Mouse (Mus musculus): ENCODE data around the gene Prrx1.

Gene Prrx1

GRCm38 (mm10) chr1:163311861-163312811, 1.4 kb downstream of the Prrx1 start:
- peak; percentile 14 to 28 for DNase-seq (ENCODE audit: low spot score in 2 of 2)

- DNase-seq (ENCODE audit: low spot score in 2 of 2): no peak
Observed at GRCm38 (mm10) chr1:163311006-163311836, 2.3 kb downstream of the Prrx1 start.

- DNase-seq (ENCODE audit: low spot score in 2 of 2): no peak
Observed at GRCm38 (mm10) chr1:163310023-163310754, 3.3 kb downstream of the Prrx1 start.

GRCm38 (mm10) chr1:163309466-163309865, 4.0 kb downstream of the Prrx1 start:
- no peak for DNase-seq (ENCODE audit: low spot score in 2 of 2)

GRCm38 (mm10) chr1:163308631-163309030, 4.9 kb downstream of the Prrx1 start:
- no peak for DNase-seq (ENCODE audit: low spot score in 2 of 2)

GRCm38 (mm10) chr1:163307706-163308105, 5.8 kb downstream of the Prrx1 start:
- DNase-seq (ENCODE audit: low spot score in 2 of 2): no peak

- no peak for DNase-seq (ENCODE audit: low spot score in 2 of 2)
Observed at GRCm38 (mm10) chr1:163305956-163306355, 7.6 kb downstream of the Prrx1 start.

GRCm38 (mm10) chr1:163304837-163305236, 8.7 kb downstream of the Prrx1 start:
- DNase-seq (ENCODE audit: low spot score in 2 of 2): no peak

- DNase-seq (ENCODE audit: low spot score in 2 of 2): no peak
Observed at GRCm38 (mm10) chr1:163302292-163302691, 11.2 kb downstream of the Prrx1 start.

GRCm38 (mm10) chr1:163293152-163293551, 20.4 kb downstream of the Prrx1 start:
- DNase-seq (ENCODE audit: low spot score in 2 of 2): no peak

- DNase-seq (ENCODE audit: low spot score in 2 of 2): no peak
Observed at GRCm38 (mm10) chr1:163291925-163292324, 21.6 kb downstream of the Prrx1 start.

- no peak for DNase-seq (ENCODE audit: low spot score in 2 of 2)
Observed at GRCm38 (mm10) chr1:163289131-163289530, 24.4 kb downstream of the Prrx1 start.

- DNase-seq (ENCODE audit: low spot score in 2 of 2): no peak
Observed at GRCm38 (mm10) chr1:163285539-163285938, 28.0 kb downstream of the Prrx1 start.

- no peak for DNase-seq (ENCODE audit: low spot score in 2 of 2)
Observed at GRCm38 (mm10) chr1:163285136-163285535, 28.4 kb downstream of the Prrx1 start.

- DNase-seq (ENCODE audit: low spot score in 2 of 2): no peak
Observed at GRCm38 (mm10) chr1:163283980-163284635, 29.4 kb downstream of the Prrx1 start.

- peak in 1 of 2 experiments; percentile 71 for DNase-seq (ENCODE audit: low spot score in 2 of 2)
Observed at GRCm38 (mm10) chr1:163281450-163282198, 31.9 kb downstream of the Prrx1 start.

- DNase-seq (ENCODE audit: low spot score in 2 of 2): no peak
Observed at GRCm38 (mm10) chr1:163280842-163281122, 32.7 kb downstream of the Prrx1 start.

- no peak for DNase-seq (ENCODE audit: low spot score in 2 of 2)
Observed at GRCm38 (mm10) chr1:163280097-163280841, 33.2 kb downstream of the Prrx1 start.

- peak in 1 of 2 experiments; percentile 36 for DNase-seq (ENCODE audit: low spot score in 2 of 2)
Observed at GRCm38 (mm10) chr1:163277069-163277468, 36.4 kb downstream of the Prrx1 start.

- DNase-seq (ENCODE audit: low spot score in 2 of 2): no peak
Observed at GRCm38 (mm10) chr1:163274919-163275318, 38.6 kb downstream of the Prrx1 start.

Data from frontal cortex, postnatal 36 days (tissue).